Mouse (Mus musculus): Measurements from ENCODE around the gene Dis3. TPM values are rescaled to one million over a fixed set of nuclear protein-coding genes. Genes with fewer than 3 reads are reported as not detected.
"Not testable (repeated sequence)": the region's sequence is repeated elsewhere in the genome, so short reads cannot be mapped to it uniquely, and the experiment has no call there.

The Dis3 gene
- polyA plus RNA-seq, 1 experiment: 13.7 TPM

DNA sequence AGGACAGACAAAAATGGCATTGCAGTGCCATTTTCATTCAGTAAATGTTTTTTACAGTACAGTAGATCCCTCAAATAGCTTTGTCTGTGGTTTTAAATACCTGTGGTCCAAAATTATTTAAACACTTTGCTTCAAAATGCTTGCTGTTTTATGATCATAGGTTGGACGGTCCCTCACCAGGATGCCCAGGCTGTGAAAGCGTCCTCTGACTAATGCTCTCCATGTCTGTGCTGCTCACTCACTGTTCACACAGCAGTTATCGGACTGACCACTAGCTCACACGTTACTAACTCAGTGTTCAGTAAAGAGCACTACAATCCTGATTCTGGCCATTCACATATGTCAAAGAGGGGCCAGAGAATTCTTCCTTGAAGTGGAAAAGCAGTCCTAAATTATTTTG, 28.4 kb downstream of the Dis3 start:
- DNase-seq (ENCODE audit: extremely low spot score in 1 of 2, low spot score in 1 of 2): no peak

DNA sequence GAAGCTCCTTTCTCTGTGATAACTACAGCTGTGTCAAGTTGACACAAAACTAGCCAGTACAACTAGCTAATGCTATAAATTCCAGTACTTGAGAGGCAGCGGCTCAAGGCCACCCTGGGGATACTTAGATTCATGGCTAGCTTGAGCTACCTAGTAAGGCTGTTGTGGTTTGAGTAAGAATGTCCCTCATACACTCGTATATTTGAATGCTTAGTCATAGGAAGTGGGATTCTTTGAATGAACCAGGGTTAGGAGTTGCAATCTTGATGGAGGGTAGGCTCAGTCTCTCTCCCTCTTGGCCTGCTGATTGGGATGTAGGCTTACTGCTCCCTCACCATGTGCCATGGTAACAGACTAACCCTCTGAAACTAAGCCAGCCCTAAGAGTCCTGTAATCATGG, 36.5 kb downstream of the Dis3 start:
- no peak for DNase-seq (ENCODE audit: extremely low spot score in 1 of 2, low spot score in 1 of 2)

DNA sequence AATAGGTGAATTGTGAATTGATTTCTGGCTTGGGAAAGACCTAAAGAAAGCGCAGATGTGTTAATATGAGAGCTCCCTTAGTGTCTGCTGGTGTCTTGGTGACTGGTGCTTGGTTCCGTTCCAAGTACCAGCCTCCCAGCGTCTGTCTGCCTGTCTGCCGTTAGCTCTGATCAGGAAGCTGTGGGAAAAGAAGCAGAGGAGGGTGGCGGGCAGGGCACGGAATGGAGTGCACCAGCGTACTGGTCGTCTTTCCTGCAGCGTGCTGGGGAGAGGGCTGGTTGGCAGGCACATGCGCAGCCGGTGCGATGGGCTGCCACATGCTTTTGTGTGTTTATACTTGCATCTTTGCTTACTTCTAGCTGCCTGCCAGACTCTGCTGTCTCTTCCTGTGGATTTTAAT, 39.0 kb downstream of the Dis3 start:
- peak in 1 of 2 experiments; percentile 41 for DNase-seq (ENCODE audit: extremely low spot score in 1 of 2, low spot score in 1 of 2)

DNA sequence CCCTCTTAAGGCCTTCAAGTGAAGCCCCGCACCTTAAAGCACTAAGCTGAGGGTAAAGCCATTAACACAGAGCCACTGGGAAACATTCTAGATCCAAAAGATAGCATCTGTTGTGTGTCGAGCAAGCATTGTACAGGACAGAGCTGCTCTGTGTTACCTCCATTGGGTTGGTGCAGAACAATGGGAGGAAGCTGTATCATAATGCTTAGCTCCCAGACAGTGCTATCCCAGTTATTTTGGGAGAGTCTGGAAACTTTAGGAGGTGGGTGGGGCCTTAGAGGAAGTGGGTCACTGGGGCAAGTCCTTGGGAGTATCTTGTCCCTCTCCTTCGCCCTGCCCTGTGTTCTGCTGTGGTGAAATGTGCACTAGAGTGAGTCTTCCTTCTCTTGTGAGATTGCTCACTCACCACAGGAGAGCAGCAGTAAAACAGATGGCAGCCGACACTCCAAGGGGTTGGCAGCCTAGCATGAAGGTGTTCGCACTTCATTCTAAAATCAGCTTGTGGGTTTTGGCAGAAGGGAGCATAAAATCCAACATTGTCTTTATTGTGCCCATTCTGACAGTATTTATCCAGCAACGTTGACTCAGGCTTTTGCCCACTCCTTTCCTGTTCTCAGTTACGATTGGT, 40.5 kb downstream of the Dis3 start:
- peak in 1 of 2 experiments; percentile 68 for DNase-seq (ENCODE audit: extremely low spot score in 1 of 2, low spot score in 1 of 2)

DNA sequence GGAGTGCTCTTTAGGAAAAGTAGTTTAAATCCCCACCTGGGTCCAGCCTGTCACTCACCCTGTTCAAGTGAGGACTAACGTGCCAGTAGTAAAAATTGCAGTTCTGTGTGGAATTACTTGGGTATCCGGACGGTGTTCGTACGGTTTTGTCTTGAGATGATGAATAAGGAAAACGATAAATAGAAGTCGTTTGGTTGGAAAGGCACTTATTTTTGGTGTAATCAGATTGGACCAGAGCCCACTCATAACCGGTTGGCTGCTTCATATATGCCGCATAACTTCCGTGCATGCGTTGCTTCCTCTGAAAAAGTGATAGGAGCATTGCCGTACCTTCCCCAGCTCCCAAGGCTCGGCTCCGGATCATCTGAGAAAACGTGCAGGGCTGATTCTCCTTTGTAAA, 52.8 kb downstream of the Dis3 start:
- DNase-seq (ENCODE audit: extremely low spot score in 1 of 2, low spot score in 1 of 2): peak in 1 of 2 experiments; percentile 17

DNA sequence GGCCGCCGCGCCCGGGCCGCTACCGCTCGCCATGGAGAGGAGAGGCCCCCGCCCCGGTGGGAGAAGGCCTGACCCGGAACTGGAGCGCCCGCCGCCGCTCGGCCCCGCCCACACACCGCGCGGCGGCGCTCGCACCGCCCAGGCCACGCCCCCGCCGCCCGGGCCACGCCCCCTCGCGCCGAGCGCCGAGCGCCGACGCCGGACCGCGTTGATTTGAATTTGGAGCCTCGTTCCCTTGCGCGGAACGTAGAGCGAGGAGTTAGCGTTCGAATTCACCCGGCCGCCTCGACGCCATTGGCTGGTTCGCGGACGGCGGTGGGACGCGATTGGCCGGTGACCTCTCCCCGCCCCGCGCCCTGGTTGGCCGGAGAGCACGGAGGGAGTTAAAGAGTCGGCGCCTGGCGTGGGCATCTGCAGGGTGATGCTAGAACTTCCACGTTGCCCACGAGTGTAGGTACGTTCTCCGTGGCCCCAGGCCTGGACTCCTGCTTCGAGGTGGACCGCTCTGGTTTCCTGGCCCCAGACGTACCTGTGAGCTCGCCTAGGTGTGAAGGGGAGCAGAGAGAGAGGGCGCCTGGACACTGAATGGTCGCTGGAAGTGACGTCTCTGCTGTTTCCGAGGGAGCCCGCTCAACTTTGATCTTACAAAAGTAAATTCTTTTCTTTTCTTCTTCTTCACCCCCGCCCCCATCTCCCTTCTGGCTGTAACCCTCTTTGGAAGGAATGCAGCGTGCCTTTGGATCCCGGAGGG, 53.4 kb downstream of the Dis3 start, which contains the start of the genes Mzt1 and Bora:
Gene Mzt1 (minus strand): TSS at position 104 of the 751 bp plus-strand sequence.
Gene Bora (plus strand): TSS at position 192 of the 751 bp plus-strand sequence.
- DNase-seq (ENCODE audit: extremely low spot score in 1 of 2, low spot score in 1 of 2): peak; percentile 82 to 94

DNA sequence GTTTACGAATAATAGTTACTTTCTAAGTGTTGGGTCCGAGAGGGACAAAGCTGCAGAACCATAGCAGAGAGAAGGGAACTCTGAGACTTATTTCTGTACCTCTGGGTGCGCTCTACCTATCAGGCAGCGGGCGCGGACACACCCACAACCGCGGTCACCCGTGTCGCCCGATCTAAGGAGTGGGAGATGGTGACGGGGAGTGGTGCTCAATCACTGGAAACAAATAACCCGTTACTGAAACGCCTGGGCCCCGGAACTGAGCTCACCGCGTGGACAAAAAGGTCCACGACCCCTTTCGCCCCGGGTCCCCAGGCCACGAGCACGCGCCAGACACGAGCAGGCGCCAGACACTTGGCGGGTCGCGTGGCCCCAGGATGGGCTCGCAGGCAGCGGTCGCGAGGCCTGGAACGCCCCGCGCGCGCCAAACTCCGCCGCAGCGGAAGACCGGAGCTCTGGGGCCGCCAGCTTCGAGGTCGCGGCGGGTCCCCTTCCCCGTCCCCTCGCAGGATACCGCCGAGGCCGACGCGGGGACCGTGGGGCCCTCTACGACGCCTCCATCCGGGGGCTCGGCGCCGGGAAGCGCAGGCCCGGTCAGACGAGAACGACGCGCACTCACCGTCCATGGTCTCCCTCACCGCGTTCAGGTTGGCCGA, 54.1 kb downstream of the Dis3 start:
- peak in 1 of 2 experiments; percentile 27 for DNase-seq (ENCODE audit: extremely low spot score in 1 of 2, low spot score in 1 of 2)

DNA sequence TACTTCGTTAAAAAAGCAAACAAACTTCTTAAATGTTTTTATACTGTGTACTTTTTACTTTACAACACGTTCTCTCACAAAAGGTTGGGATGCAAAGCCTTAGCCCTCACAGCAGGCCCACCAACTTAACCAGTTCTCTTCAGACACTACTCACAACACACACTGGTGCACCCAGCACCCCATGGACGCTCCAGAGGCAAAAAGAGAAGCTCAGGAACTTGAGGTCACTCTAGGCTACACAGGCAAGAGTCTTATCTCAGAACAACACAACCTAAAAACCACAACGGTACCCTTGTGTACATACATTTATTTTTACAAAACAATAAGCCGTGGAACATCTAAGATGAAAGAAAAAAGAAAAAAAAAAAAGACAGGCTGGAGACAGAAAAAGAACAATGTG, 54.9 kb downstream of the Dis3 start:
- no peak for DNase-seq (ENCODE audit: extremely low spot score in 1 of 2, low spot score in 1 of 2)

DNA sequence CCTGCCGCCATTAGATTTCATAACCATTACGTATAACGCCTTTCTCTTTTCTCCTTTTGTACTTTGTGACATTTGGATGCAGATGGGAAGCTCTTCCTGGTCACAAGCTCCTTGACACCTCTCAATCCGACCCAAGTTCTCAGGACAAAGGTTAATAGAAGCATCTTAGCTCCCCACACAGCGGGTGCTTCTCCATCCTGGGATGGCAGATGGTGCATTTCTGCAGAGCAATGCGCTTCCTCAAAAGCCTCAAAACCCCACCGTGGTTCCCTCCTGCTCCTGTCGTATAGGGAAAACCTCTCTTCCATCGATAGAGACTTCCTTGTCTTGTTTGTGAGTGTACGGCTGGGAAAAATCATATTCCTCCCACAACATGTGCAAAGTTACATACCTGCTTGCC, 55.5 kb downstream of the Dis3 start:
- no peak for DNase-seq (ENCODE audit: extremely low spot score in 1 of 2, low spot score in 1 of 2)

DNA sequence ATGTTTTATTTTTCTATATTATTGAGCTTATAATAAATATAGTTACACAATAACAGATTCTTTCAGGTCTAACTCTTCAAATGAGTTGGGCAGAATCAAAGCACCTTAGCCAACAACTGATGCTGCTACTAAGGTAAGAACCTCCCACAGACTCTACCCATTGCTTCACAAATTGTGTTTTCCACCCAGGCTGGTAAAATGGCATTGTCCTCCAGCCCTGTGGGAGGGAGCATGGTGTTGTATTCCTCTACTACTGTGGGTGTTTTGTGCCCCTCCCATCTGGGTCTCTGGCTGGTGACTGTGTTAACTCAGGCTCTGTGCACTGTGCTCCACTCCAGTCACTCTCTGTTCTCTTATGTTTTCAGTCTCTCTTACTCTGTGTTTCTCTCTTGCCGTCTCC, 56.1 kb downstream of the Dis3 start:
- DNase-seq (ENCODE audit: extremely low spot score in 1 of 2, low spot score in 1 of 2): no peak

DNA sequence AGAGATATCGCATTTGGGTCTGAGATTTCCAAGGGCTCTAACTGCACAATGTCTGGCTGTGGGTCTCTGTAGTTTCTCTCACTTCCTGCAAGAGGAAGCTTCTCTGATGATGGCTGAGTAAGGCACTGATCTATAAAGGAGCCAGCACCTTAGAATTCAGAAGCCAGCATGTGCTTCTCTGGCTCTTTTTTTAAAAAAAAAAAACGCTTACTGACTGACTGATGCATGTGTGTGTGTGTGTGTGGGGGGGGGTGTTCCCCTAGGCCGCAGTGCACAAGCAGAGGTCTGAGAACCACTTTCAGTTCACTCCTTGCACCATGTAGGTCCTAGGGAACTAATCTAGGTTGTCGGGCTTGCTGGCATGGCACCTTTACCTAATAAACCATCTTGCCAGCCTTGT, 58.2 kb downstream of the Dis3 start:
- DNase-seq (ENCODE audit: extremely low spot score in 1 of 2, low spot score in 1 of 2): no peak

DNA sequence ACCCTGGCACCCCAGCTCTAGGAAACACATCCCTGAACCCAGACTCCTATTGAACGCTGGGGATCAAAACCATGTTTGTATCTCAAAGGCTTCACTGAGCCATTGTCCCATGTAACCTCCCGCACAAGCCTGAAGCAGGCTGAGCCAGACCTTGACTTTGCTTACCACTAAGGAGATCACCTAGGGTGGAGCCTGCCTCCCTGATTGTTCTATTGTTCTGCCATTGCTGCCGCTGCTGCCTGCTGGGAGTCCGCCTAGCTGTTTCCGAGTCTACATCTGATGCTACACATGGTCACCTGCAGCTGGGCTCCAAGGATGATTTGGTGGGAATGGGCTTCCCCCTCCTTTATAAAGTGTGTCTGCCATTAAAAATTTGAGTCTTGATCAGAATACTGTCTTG, 60.3 kb downstream of the Dis3 start:
- DNase-seq (ENCODE audit: extremely low spot score in 1 of 2, low spot score in 1 of 2): not testable (repeated sequence)

DNA sequence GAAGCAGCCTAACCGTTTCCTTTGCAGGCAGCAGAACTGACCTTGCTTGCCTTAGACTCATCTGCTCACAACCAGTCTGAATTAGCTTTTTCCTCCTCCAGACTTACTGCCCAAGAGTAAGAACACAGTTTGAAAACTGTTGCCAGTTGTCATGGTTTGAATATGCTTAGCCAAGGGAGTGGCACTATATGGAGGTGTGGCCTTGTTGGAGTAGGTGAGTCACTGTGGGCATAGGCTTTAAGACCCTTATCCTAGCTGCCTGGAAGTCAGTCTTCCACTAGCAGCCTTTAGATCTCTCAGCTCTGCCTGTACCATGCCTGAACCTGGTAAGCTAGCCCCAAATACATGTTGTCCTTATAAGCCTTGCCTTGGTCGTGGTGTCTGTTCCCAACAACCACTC, 61.9 kb downstream of the Dis3 start:
- DNase-seq (ENCODE audit: extremely low spot score in 1 of 2, low spot score in 1 of 2): no peak

DNA sequence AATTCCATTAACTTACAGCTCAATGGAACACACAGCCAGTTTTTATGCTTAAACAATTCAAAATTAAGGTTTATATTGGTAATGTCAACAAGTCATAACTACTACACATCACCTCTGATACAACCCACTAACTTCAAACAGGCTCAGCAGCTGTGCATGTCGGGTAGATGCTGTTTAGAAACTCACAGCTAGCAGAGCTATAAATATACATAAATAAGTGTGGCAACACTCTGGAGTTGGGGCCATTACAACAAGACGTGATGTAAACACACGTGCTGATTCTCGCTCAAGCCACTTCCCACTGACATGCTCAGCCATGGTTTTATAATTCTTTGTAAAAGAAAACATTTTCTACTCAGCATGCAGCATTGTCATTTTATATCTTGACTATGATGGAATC, 63.5 kb downstream of the Dis3 start:
- DNase-seq (ENCODE audit: extremely low spot score in 1 of 2, low spot score in 1 of 2): no peak

DNA sequence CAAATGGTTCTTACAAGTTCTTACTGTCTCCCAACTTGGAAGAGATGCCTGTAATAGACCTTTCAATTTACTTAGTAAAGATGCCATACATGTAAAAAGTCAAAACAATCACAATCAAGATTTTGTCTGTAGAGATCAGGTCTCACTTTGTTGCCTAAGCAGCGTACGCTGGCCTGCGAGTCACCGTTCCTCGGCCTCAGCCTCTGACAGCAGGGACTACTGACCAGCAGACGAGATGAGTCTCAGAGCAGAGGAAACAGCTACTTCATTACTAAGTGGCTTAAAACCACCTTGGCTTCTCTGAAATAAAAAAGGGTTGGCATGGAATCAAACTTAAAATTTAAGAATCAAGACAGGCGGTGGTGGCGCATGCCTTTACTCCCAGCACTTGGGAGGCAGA, 64.7 kb downstream of the Dis3 start:
- not testable (repeated sequence) for DNase-seq (ENCODE audit: extremely low spot score in 1 of 2, low spot score in 1 of 2)

DNA sequence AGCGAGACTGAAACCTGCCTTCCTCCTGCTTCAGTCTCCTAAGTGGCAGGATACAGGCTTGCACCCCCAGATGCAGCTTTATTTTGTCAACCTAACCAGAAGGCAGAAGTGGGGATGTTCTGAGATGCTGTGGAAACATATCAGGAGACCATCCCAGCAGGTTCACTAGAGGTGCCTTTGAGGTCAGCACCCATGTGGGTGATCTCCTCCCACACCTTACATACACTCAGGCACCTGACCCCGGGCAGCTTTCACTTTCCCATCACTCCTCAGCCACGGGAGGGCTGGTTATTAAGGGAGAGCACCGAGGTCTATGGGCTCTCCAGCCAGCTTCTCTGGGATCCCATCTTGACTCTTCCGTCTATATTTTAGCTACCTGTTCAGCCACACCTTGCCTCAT, 67.0 kb downstream of the Dis3 start:
- DNase-seq (ENCODE audit: extremely low spot score in 1 of 2, low spot score in 1 of 2): no peak

DNA sequence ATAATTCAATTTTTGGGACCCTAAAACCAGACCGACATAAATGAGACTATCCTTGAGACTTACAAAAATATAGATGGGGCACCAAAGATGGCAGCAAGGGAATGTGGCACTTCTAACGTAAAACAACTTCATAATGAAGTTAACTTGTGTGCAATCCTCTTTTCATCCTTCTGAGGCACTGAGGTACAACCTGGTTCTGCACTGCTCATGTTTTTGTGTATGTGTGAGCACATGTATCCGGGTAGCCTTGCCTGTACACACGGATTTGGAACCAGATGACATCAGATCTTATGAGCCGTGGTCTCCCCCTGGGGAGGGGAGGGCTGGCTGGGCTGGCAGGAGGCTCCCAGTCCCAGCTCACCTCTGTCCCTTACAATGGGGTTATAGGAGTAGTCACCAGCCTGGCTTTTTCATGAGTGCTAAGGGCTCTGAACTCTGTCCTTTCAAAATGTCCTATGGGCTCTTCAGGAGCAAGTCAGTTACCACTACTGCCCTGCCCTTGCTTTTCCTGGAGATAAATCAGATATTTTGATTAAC, 68.2 kb downstream of the Dis3 start:
- DNase-seq (ENCODE audit: extremely low spot score in 1 of 2, low spot score in 1 of 2): no peak

DNA sequence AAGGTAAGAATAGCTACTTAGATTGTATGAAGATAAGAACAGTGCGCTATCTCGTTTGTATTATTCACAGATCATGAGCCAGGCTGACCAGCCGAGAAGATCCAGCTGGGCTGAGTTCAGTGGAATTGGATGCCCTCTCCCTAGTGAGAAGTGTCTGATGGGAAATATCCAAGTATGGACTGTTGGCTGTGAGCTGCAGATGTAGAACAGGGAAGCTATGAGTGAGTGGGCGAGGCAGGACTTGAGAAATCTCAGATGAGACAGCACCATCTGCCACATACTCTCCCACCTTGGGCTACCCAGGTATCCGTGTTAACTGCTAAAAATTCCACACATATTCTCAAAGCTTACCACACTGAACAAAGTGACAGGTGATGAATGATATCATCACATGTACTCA, 69.6 kb downstream of the Dis3 start:
- peak in 1 of 2 experiments; percentile 19 for DNase-seq (ENCODE audit: extremely low spot score in 1 of 2, low spot score in 1 of 2)

Measured in frontal cortex, adult 2 months (tissue).